In genomic region chr13:10654086-10654422, GRCm38 (mm10) we compare ENCODE assay signal across 11 mouse cellular contexts.
DNase-seq lines count a peak whose midpoint lies in the region; ATAC-seq and TF ChIP-seq lines count a peak whose summit lies in the region.
"Had no signal": no experiment of that assay in that cellular context is flagged by ENCODE, and none has a peak within 500 bp of the region (broad histone marks: within the 10 kb centered on the region; RNA-seq: fewer than 3 reads in every experiment).

No protein-coding gene starts in this region.

- H3K4me3 ChIP-seq in left cerebral cortex, adult 2 months: no peak overlapping the region
- H3K4me3 ChIP-seq: limb, embryonic 15.5 days; midbrain, embryonic 12.5 days had no signal

- TF ChIP-seq CTCF in left cerebral cortex, adult 2 months (IDR thresholded peaks at IDR 0.05): no peak

- peak overlapping the region; percentile 33; the same call in 1 of the 2 replicates for H3K27ac ChIP-seq in left cerebral cortex, adult 2 months
- H3K27ac ChIP-seq: limb, embryonic 15.5 days; midbrain, embryonic 12.5 days had no signal

- ATAC-seq in frontal cortex, adult (ENCODE audit: low TSS enrichment): peak; percentile 29; the same call in 1 of the 2 replicates
- ATAC-seq: Patski had no signal

- DNase-seq in frontal cortex, postnatal 10 days (ENCODE audit: low spot score in 2 of 2): no peak
- DNase-seq in left cerebral cortex, adult 2 months (ENCODE audit: extremely low spot score in 1 of 2, low spot score in 2 of 2): no peak
- DNase-seq in left cerebral cortex, adult 9 months (ENCODE audit: low spot score in 2 of 2): no peak
- peak; percentile 12 for DNase-seq in cerebellum, adult 11 months
- DNase-seq in gastrocnemius, postnatal 14 days: peak; percentile 12
- no peak for DNase-seq in right cerebral cortex, postnatal 36 days (ENCODE audit: low spot score in 2 of 2)
- no peak for DNase-seq in liver

- intact Hi-C loops in left cerebral cortex, adult 2 months (cut with DNase I): no loop called here
- intact Hi-C loops in gastrocnemius, postnatal 14 days (cut with DNase I; ENCODE audit: low total_unique reads): no loop called here

Comparison
In these comparisons a context has a peak if more than half of its experiments do, and no peak if none do; other contexts are left out.
1. DNase-seq: peak in cerebellum, adult 11 months (single experiment) and gastrocnemius, postnatal 14 days (single experiment); none in frontal cortex, postnatal 10 days (0 of 2), left cerebral cortex, adult 2 months (0 of 2), left cerebral cortex, adult 9 months (0 of 2), right cerebral cortex, postnatal 36 days (0 of 2) and liver (single experiment).